Mouse (Mus musculus): ENCODE results near the gene Nop10.

DNA sequence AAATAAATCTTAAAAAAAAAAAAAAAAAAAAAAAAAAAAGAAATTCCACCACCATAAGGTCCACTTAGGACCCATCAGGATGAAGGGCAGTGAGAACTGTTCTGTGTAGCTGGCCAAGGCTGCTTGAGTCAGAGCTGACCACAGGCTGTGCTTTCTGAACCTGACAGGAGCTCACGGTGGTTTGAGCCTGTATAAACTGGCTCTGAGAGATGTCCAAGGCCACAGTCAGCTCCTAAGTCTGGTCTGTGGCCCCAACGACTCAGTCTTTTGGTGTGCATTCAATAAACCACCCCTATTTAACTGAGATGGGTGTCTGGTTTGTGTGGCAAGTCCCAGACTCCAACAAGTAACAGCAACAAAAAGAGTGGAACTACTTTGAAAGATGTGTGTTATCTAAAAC lies 25.1 kb upstream of the Nop10 start:
- TF ChIP-seq CTCF (IDR thresholded peaks at IDR 0.05; ENCODE audit: borderline replicate concordance, extremely low read depth, insufficient read depth, insufficient read length) (no peak), POLR2A (IDR thresholded peaks at IDR 0.05; ENCODE audit: borderline replicate concordance, extremely low read depth, insufficient read depth, insufficient read length, poor library complexity, severe bottlenecking) (no peak)

All from brain, embryonic 14.5 days (tissue).